Mouse (Mus musculus) heart, adult 2 months (tissue): ENCODE results near the gene Vangl1. TPM values are rescaled to one million over a fixed set of nuclear protein-coding genes. Genes with fewer than 3 reads are reported as not detected.

Source experiments
- DNase-seq, 2 experiments: peaks; one replicate each; pipeline ENCODE4 v3.0.0; 2021
- H3K27ac ChIP-seq: fragments of 200-600 bp; 2 replicates; pipeline ENCODE4 v1.8.1; 2022
- H3K27me3 ChIP-seq: fragments of 200-500 bp; 2 replicates; pipeline ENCODE4 v1.6.1; 2012; ENCODE audit warnings: mild to moderate bottlenecking, low read length, inconsistent platforms, mixed read lengths; ENCODE audit not compliant: control insufficient read depth, insufficient read depth
- H3K36me3 ChIP-seq: fragments of 200-500 bp; 2 replicates; pipeline ENCODE4 v1.6.1; 2012; ENCODE audit warnings: low read length, inconsistent platforms; ENCODE audit not compliant: control insufficient read depth, insufficient read depth
- H3K4me1 ChIP-seq: fragments of 200-500 bp; 2 replicates; pipeline ENCODE4 v1.6.1; 2011; ENCODE audit warnings: low read length; ENCODE audit not compliant: control insufficient read depth, insufficient read depth
- H3K4me3 ChIP-seq: fragments of 200-600 bp; 2 replicates; pipeline ENCODE4 v1.8.1; 2022
- H3K79me2 ChIP-seq: fragments of 200-500 bp; replicated peaks from 2 replicates; pipeline ENCODE4 v1.6.1; 2012; ENCODE audit warnings: mild to moderate bottlenecking, inconsistent platforms, low read length, moderate library complexity, mixed read lengths; ENCODE audit not compliant: control insufficient read depth, insufficient read depth
- H3K9ac ChIP-seq: fragments of 200-500 bp; 2 replicates; pipeline ENCODE4 v1.6.1; 2012; ENCODE audit warnings: low read depth, mild to moderate bottlenecking, control low read depth, inconsistent platforms, low read length, mixed read lengths
- CTCF ChIP-seq: fragments of 200-600 bp; IDR thresholded peaks from 2 replicates; pipeline ENCODE4 v1.8.1; 2022; ENCODE audit warnings: antibody characterized with exemption, mild to moderate bottlenecking, moderate library complexity
- EP300 ChIP-seq: fragments of 200-500 bp; IDR thresholded peaks from 2 replicates; pipeline ENCODE4 v1.6.1; 2011; ENCODE audit warnings: low read depth, low read length, control low read depth; ENCODE audit not compliant: insufficient read depth
- POLR2A ChIP-seq: fragments of 200-500 bp; IDR thresholded peaks from 2 replicates; pipeline ENCODE4 v1.6.1; 2011; ENCODE audit warnings: mild to moderate bottlenecking, low read depth, low read length, control low read depth; ENCODE audit not compliant: insufficient read depth
- WGBS: fragments of 180-500 bp; shearing (Covaris S2); methylation state at CpG from one replicate; pipeline ENCODE4 v1.1.7; 2018; 5-methylcytosine and 5-hydroxymethylcytosine counted together
- intact Hi-C: fragments of 180-260 bp; cut with DNase I; formaldehyde crosslinking; loops from one replicate; pipeline ENCODE4 v1.15.1; 2025
- polyA plus RNA-seq: library from polyadenylated mRNA; depleted of rRNA; stranded (reverse); fragments of >200 nt; gene quantifications from 2 replicates; pipeline ENCODE4 v1.2.3, GENCODE M21; 2012
- total RNA-seq, 2 experiments: library from RNA; stranded (reverse); gene quantifications; 2 replicates each; pipeline ENCODE4 v1.2.3; 2021

The Vangl1 gene
- total and polyA plus RNA-seq, 3 experiments: 9.7 to 15.9 (median 10.6) TPM

GRCm38 (mm10) chr3:102203131-102203530 lies 1.4 kb downstream of the Vangl1 start:
- Histone ChIP-seq H3K36me3 (no peaks in the 10 kb centered on the region), H3K4me3 (peak overlapping the region; percentile 69), H3K4me1 (peaks cover 10% of the 10 kb centered on the region), H3K27me3 (no peaks in the 10 kb centered on the region), H3K27ac (no peak overlapping the region; the same call in 1 of the 2 replicates), H3K9ac (peak overlapping the region; percentile 88; the same call in 1 of the 2 replicates), H3K79me2 (peaks cover 5% of the 10 kb centered on the region)
- no peak for DNase-seq
- intact Hi-C loops: loop anchor here (5.0 kb wide), 1 partner anchor 51 kb away; no protein-coding TSS in a partner anchor
- WGBS: 23% methylated on average over 7 of the region's 7 CpGs
- TF ChIP-seq POLR2A (no peak), CTCF (no peak), EP300 (no peak)

DNA sequence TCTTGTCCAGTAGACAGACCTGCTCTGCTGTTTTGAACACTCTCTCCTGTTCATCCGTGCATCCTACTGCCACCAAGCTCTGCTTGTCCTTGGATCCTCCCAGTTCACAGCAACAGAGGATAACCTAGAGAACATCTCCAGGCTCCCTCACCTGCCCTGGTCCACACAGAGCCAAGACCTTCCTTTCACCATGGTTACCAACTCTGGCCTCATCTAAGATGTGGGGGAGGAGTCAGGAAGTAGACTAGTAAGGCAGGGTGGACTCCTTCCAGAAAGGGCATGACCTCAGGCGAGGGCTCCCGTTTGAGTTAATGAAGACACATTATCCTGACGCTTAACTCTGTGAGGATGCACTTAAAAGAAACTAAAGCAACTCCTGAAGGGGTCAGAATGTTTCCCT lies 4.5 kb downstream of the Vangl1 start:
- no peaks in the 10 kb centered on the region; the same call in 1 of the 2 replicates for H3K36me3 ChIP-seq
- H3K4me1 ChIP-seq: peaks cover 10% of the 10 kb centered on the region
- no peak overlapping the region for H3K4me3 ChIP-seq
- intact Hi-C loops: loop anchor here (5.0 to 10.0 kb wide), 2 partner anchors 48 to 275 kb away; partner anchors contain the start of gene Slc22a15
- H3K27ac ChIP-seq: no peak overlapping the region
- no peak for TF ChIP-seq EP300
- TF ChIP-seq CTCF: no peak
- TF ChIP-seq POLR2A: no peak
- H3K79me2 ChIP-seq: peaks cover 5% of the 10 kb centered on the region
- WGBS: 59% methylated on average over 4 of the region's 4 CpGs
- no peak overlapping the region for H3K9ac ChIP-seq
- no peaks in the 10 kb centered on the region for H3K27me3 ChIP-seq
- DNase-seq: no peak

DNA sequence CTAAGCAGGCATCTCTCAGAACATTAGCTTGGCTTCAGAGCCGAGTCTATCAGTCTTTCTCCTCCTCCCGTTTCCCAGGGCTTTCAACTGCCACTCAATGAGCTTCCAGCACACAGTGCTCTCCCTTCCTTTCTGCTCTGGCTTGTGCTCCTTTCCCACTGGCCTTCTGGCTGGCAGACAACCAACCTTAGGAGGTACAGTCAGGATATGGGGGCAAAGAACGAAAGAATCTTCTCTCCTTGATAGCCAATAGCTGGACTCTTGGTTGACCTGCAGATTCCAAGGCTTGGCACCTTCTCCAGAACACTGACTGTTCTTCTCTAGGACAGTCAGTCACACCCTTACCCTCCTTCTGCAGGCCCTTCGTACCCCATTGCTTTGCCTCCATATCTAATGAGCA lies 5.3 kb downstream of the Vangl1 start:
- Histone ChIP-seq H3K4me1 (peaks cover 12% of the 10 kb centered on the region), H3K27ac (no peak overlapping the region), H3K4me3 (no peak overlapping the region), H3K9ac (no peak overlapping the region), H3K27me3 (no peaks in the 10 kb centered on the region), H3K36me3 (no peaks in the 10 kb centered on the region; the same call in 1 of the 2 replicates), H3K79me2 (peaks cover 5% of the 10 kb centered on the region)
- no peak for TF ChIP-seq EP300
- no peak for TF ChIP-seq POLR2A
- TF ChIP-seq CTCF: no peak
- DNase-seq: no peak
- 38% methylated on average over 4 of the region's 4 CpGs for WGBS
- intact Hi-C loops: loop anchor here (10.0 kb wide), 1 partner anchor 274 kb away; the partner anchor contains the start of gene Slc22a15

- Histone ChIP-seq H3K79me2 (peaks cover 5% of the 10 kb centered on the region), H3K27me3 (no peaks in the 10 kb centered on the region), H3K27ac (no peak overlapping the region), H3K36me3 (no peaks in the 10 kb centered on the region; the same call in 1 of the 2 replicates), H3K9ac (no peak overlapping the region), H3K4me1 (peaks cover 15% of the 10 kb centered on the region), H3K4me3 (no peak overlapping the region)
- TF ChIP-seq CTCF (no peak), POLR2A (no peak), EP300 (no peak)
- DNase-seq: no peak
- 63% methylated on average over 6 of the region's 6 CpGs for WGBS
- intact Hi-C loops: loop anchor here (10.0 kb wide), 1 partner anchor 274 kb away; the partner anchor contains the start of gene Slc22a15
Observed at GRCm38 (mm10) chr3:102198446-102198845, 6.0 kb downstream of the Vangl1 start.

- Histone ChIP-seq H3K9ac (no peak overlapping the region), H3K4me3 (no peak overlapping the region), H3K4me1 (peaks cover 18% of the 10 kb centered on the region), H3K27me3 (no peaks in the 10 kb centered on the region), H3K79me2 (peaks cover 5% of the 10 kb centered on the region), H3K27ac (no peak overlapping the region), H3K36me3 (no peaks in the 10 kb centered on the region; the same call in 1 of the 2 replicates)
- WGBS: 40% methylated on average over 5 of the region's 5 CpGs
- intact Hi-C loops: loop anchor here (10.0 kb wide), 1 partner anchor 273 kb away; the partner anchor contains the start of gene Slc22a15
- DNase-seq: no peak
- TF ChIP-seq EP300 (no peak), POLR2A (no peak), CTCF (no peak)
Observed at GRCm38 (mm10) chr3:102197746-102198145, 6.7 kb downstream of the Vangl1 start.

GRCm38 (mm10) chr3:102197152-102197551 lies 7.3 kb downstream of the Vangl1 start:
- WGBS: 82% methylated on average over 5 of the region's 5 CpGs

More at GRCm38 (mm10) chr3:102197152-102197551, 7.3 kb downstream of the Vangl1 start:
- H3K4me3 ChIP-seq: no peak overlapping the region
- DNase-seq: no peak
- no peaks in the 10 kb centered on the region; the same call in 1 of the 2 replicates for H3K36me3 ChIP-seq
- no peak overlapping the region for H3K9ac ChIP-seq
- TF ChIP-seq CTCF (no peak), POLR2A (no peak)
- peaks cover 5% of the 10 kb centered on the region for H3K79me2 ChIP-seq
- intact Hi-C loops: loop anchor here (10.0 kb wide), 1 partner anchor 272 kb away; the partner anchor contains the start of gene Slc22a15
- no peaks in the 10 kb centered on the region for H3K27me3 ChIP-seq
- H3K4me1 ChIP-seq: peaks cover 24% of the 10 kb centered on the region
- H3K27ac ChIP-seq: no peak overlapping the region
